In genomic region chr12:86872335-86873040, GRCm38 (mm10) we compare ENCODE assay signal across 9 mouse cellular contexts. TPM values are rescaled to one million over a fixed set of nuclear protein-coding genes. Genes with fewer than 3 reads are reported as not detected.
DNase-seq lines count a peak whose midpoint lies in the region; ATAC-seq lines count a peak whose summit lies in the region.
"Had no signal": no experiment of that assay in that cellular context is flagged by ENCODE, and none has a peak within 500 bp of the region (broad histone marks: within the 10 kb centered on the region; RNA-seq: fewer than 3 reads in every experiment).

No protein-coding gene starts in this region.

- H3K9me3 ChIP-seq in heart, embryonic 10.5 days, result no peaks in the 10 kb centered on the region
- H3K9me3 ChIP-seq: embryonic facial prominence, embryonic 12.5 days had no signal

- no peaks in the 10 kb centered on the region for H3K36me3 ChIP-seq in heart, embryonic 10.5 days
- H3K36me3 ChIP-seq: embryonic facial prominence, embryonic 12.5 days had no signal

- H3K4me3 ChIP-seq in heart, embryonic 10.5 days, result no peak overlapping the region
- H3K4me3 ChIP-seq: embryonic facial prominence, embryonic 12.5 days had no signal

- peak; percentile 61 for DNase-seq in adrenal gland, adult 2 months
- DNase-seq in adrenal gland, postnatal 4 days (ENCODE audit: low spot score in 2 of 2), result no peak
- peak; percentile 56 for DNase-seq in ES-CJ7 (ENCODE audit: low read depth, low spot score)
- peak; percentile 79 for DNase-seq in heart, embryonic 10.5 days (ENCODE audit: low spot score)
- peak; percentile 94 to 97 for DNase-seq in kidney, postnatal 36 days
- DNase-seq in layer of hippocampus, adult 8-10 months (ENCODE audit: low spot score in 2 of 2), result no peak

- H3K27me3 ChIP-seq in heart, embryonic 10.5 days (ENCODE audit: insufficient read depth, poor library complexity, severe bottlenecking), result no peaks in the 10 kb centered on the region
- H3K27me3 ChIP-seq: embryonic facial prominence, embryonic 12.5 days had no signal

- ATAC-seq in megakaryocyte progenitor cell, adult 5-6 weeks (replicated peaks; ENCODE audit: poor library complexity), result no peak
- ATAC-seq in inflammation-experienced regulatory T-cells, adult 6 months, result no peak

- 65% methylated on average over 9 of the region's 9 CpGs for WGBS in heart, embryonic 10.5 days

- H3K4me1 ChIP-seq in heart, embryonic 10.5 days, result peaks cover 18% of the 10 kb centered on the region

- H3K27ac ChIP-seq in heart, embryonic 10.5 days, result peak overlapping the region; percentile 70
- H3K27ac ChIP-seq: embryonic facial prominence, embryonic 12.5 days had no signal

RNA-seq across cellular contexts. Expression of gene Irf2bpl, which starts 12.1 kb away (rescaled TPM):
- total RNA-seq in adrenal gland, adult 2 months (2021), result 10 to 100 TPM; 51.1 to 79.5 TPM
- polyA plus RNA-seq in adrenal gland, adult 2 months (2012; rRNA removed), result 121 and 122 TPM in 2 replicates
- total RNA-seq in adrenal gland, postnatal 4 days (2021), result 10 to 100 TPM; 78.0 to 81.7 TPM
- 28.7 and 35.3 TPM in 2 replicates for polyA plus RNA-seq in heart, embryonic 10.5 days (2016; fragmentation: Nextera tagmentation; extraction: Ambion mirVana)
- 10 to 100 TPM; 61.7 to 72.0 (median 66.8) TPM for total RNA-seq in layer of hippocampus, adult 8-10 months (2022)
- 1.4 and 1.8 TPM in 2 replicates for total RNA-seq in megakaryocyte progenitor cell, adult 5-6 weeks (2015)
- 1.6 and 1.7 TPM in 2 replicates for total RNA-seq in megakaryocyte progenitor cell, adult 5-6 weeks (2017)
- 10 to 100 TPM in 1 of 3 experiments, 1 to 10 TPM in 2; 8.0 to 14.6 (median 9.4) TPM for polyA plus RNA-seq in inflammation-experienced regulatory T-cells, adult 6 months (2017; shearing (Covaris generic))

Comparison
In these comparisons a context has a peak if more than half of its experiments do, and no peak if none do; other contexts are left out.
1. DNase-seq: peak in adrenal gland, adult 2 months (single experiment), ES-CJ7 (single experiment), heart, embryonic 10.5 days (single experiment) and kidney, postnatal 36 days (2 of 2); none in adrenal gland, postnatal 4 days (0 of 2) and layer of hippocampus, adult 8-10 months (0 of 2).
2. RNA of gene Irf2bpl, which starts 12.1 kb away (total RNA-seq): 78.0 to 81.7 TPM in adrenal gland, postnatal 4 days, 51.1 to 79.5 TPM in adrenal gland, adult 2 months and 61.7 to 72.0 TPM in layer of hippocampus, adult 8-10 months; 1.4 to 1.8 TPM in megakaryocyte progenitor cell, adult 5-6 weeks; every median in the first group is over 10 times any median in the second.